Mouse (Mus musculus) retina, postnatal 1 day (tissue): ENCODE measurements around the gene Cd24a.

Experiments
- DNase-seq: peaks from one replicate; pipeline ENCODE4 v3.0.0-alpha.2; 2012

Gene Cd24a

DNA sequence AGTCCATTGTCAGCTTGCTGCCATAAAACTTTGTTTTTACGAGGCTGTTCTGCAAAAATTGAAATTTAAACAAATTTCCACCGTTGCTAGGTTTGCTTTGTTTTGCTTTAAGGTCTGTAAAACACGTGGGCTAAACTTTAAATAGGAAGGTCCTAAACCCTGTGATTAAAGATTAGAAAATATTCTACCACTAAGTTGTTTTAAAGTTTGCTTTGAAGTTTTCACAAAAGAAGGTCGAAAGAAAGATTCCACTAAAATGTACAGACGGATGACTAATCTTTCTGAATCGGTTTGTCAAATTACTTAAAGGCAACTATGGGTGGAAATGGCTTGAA, at the start of gene Cd24a:
TSS of gene Cd24a (plus strand) at position 288 of the 335 bp plus-strand sequence.
- no peak for DNase-seq

DNA sequence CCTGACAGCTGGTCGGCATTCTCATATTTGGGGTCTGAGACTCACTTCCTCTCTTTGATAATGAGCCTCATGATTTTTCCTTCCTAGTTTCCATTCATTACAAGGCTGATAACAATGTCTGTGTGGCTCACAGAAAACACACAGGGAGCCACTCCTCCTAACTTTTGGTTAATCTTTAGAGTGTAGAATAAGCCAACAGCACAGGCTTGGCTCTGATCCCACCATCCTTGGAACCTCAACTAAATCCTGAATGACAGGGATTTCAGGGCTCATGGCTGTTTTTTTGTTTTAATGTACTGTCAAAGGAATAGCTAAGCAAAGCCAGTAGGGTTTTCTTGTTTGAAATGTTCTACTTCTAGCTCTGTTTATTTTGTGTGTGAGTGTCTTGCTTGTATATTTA, 43.7 kb upstream of the Cd24a start:
- no peak for DNase-seq

DNA sequence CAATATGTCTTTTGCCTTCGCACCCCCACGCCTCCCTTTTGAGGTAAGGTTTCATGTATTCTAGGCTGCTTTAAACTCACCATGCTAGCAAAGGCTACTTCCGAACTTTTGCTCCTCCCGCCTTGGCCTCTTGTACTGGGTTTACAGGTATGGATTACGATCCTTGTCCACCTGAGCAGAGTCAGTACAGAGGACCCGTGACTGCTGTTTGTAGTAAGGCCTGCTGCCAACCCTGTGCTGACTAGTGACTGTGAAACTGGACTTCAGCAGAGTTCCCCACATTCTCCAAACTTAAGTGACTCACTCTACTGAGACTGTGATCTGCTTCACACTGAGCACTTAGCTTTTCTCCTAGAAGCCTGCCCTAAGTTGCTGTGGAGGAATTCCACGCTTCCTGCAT, 40.4 kb upstream of the Cd24a start:
- DNase-seq = no peak

DNA sequence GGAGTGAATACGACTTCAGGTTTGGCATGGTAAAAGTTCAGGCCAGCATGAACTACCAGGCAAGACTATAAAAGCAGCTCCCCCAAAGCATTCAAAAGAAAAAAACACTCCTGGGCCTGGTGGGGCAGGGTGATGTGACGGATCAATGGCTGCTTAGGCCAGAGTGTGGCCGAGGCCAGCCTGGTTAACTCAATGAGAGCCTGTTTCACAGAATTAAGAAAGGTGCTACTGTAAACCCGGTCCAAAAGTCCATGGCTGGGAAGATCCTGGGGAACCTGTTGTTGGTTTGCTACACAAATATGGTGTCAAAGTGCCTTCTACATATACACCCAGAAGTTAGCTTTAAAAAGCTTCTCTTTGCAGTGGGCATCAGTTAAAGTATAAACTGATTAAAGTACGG, 39.3 kb upstream of the Cd24a start:
- no peak for DNase-seq

- DNase-seq = peak; percentile 6
Observed at GRCm38 (mm10) chr10:43539746-43540310, 38.3 kb upstream of the Cd24a start.

GRCm38 (mm10) chr10:43540442-43541152, 37.5 kb upstream of the Cd24a start, which contains the start of gene 1700021F05Rik:
Gene 1700021F05Rik (minus strand): TSS chr10:43540994.
- DNase-seq = peak; percentile 97

DNA sequence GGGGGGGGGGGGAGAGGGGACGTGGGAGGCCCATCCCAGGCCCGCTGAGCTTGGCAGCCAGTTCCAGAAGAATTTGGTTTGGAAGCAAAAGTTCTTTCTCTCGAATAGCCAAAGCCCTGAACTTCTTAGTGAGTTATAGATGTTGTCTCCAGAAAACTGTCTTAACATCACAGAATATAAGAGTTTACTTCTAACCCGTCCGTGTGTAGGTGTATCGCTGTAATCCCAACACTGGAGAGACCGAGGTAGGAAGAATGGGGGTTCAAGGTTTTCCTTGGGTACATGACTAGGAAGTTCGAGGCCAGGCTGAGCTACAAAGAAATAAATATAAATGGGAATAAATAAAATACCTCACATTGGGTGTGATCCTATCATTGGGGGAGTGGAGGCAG, 36.9 kb upstream of the Cd24a start:
- DNase-seq = no peak

GRCm38 (mm10) chr10:43549411-43549810, 28.7 kb upstream of the Cd24a start:
- peak; percentile 18 for DNase-seq

DNA sequence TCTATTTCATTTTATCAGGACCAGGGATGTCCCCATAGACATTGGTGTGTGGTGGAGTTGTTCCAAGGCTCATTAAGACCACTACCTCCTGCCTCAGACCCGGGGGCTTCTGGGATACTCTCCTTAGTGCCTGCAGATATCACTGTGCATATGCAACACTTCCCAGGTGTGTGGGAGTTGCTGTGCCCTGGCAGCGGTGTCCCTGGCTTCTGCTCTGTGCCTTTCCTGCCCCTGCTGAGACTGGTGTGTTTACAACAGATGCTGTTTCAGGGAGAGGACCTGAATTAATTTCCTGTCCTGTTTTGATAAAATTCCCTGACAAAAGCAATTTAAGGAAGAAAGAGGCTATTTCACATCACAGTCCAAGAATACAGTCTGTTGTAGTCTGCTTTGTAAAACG, 27.2 kb upstream of the Cd24a start:
- no peak for DNase-seq

DNA sequence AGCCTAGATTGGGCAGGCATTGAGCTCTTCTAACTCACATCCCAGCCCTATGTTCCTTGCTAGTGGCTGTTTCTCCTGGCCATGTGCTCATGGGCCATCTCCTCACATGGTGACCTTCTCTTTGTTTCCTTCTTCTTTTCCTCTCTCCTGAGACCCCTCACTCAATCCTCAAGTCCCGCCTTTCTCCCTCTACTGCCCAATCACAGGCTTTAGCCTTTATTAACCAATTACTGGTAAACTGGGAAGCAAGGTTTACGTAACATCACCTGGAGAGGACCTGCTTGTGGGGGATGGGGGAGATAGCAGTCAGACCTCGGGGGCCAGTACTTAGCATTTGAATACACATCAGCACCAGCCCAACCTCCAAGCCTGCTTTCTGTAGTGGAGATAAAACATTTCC, 26.7 kb upstream of the Cd24a start:
- DNase-seq = no peak

GRCm38 (mm10) chr10:43557630-43558165, 20.4 kb upstream of the Cd24a start:
- no peak for DNase-seq

DNA sequence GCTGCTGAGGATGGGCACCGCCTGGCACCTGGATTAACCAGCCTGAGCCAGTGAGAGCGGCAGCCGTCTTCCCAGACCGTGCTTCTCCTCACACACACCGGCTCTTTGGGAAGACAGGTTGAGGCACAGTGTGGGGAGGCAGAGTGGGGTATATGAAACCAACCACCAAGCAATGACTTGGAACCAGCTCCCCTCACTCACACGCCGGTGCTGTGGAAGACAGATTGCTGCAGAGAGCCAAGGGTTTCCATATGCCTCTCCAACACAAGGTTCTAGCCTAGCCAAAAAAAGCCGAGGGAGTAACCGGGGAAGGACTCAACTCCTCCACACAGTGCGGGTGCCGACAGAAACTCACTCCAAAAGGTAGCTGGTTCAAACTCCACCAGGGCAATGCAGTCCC, 18.8 kb upstream of the Cd24a start:
- no peak for DNase-seq

- DNase-seq = no peak
Observed at GRCm38 (mm10) chr10:43560765-43561164, 17.3 kb upstream of the Cd24a start.

DNA sequence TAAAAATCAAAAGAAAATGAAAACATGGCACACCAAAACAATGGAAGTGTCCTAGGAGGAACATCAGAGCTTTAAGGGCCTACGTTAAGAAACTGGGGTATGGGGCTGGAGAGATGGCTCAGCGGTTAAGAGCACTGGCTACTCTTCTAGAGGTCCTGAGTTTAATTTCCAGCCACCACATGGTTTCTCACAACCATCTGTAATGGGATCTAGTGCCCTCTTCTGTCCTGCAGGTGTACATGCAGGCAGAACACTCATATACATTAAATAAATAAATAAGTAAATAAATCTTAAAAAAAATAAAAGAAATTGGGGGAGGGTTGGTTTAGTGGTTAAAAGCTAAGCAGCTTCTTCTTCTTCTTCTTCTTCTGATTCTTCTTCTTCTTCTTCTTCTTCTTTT, 16.8 kb upstream of the Cd24a start:
- DNase-seq = no peak

GRCm38 (mm10) chr10:43574352-43574751, 3.7 kb upstream of the Cd24a start:
- no peak for DNase-seq

DNA sequence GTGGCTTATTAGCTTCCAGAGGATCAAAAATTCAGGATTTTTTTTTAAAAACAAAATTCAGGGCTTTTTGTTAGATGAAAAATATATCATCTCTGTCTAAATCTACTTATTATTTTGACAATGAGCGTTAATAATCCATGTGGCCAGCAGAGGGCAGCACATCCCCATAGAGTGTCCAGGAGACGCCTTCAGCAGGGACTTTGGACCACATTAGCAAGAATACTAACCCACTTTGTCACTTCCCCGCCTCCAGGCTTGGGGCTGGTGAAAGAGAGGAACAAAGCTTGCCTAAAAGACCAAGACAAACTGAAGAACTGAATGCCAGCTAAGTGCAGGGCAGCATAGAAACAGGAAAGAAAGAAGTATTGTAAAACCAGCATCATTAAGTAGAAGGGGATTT, 3.1 kb upstream of the Cd24a start:
- peak; percentile 89 for DNase-seq

DNA sequence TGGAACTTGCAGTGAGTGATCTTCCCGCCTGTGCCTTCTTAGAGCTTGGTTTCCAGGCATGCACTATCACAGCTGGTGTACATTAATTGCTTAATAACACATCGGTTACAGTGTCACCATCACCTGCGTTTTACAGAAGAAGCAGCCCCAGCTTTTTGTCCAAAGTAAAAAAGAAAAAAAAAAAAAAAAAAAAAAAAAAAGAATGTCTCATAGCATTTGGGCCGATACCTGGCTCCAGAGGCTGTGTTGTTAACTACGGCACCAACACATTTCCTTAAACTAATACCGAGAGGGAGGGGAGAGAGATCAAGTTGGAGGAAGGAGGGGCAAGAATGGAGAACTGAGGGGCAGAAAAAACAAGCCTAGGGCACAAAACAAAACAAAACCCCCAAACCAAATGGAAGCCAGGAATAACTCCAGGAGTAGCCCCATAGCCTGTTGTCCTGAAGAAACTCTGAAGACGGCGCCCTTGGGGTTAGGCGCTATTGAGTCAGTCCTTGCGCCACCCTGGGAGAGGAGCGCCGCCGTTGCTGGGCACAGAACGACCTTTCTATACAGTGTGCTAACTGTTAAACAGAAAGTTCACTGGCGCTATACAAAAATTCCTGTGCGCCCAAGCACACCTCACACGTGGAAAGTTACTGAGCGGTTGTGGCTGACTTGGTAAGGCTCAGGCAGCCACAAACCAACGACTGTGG, 636 bp upstream of the Cd24a start:
- DNase-seq = peak; percentile 47

- peak; percentile 79 for DNase-seq
Observed at GRCm38 (mm10) chr10:43578366-43578753, 276 bp downstream of the Cd24a start.

DNA sequence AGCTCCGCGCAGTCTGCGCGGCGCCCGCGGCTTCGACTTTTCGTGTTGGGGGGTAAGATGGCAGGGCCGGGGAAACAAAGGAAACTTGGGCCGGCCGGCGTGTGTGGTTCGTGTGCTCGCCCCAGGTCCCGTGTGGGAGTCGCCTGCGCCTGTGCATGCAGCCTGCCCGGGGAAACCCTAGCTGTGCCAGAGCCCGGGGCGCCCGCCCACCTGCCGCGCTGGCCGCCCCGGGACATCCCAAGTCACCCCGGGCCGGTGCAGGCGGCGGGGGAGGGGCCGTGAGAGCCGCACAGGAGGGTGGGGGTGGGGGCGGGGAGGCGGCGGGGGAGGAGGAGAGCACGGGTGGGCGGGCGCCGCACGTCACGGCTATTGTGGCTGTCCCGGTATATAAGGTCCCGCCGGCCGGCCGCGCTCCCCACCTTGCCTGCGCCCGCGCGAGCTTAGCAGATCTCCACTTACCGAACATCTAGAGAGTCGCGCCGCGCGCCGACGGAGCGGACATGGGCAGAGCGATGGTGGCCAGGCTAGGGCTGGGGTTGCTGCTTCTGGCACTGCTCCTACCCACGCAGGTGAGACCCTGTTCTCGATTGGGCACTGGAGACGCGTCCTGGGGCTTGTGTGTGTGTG, 783 bp downstream of the Cd24a start:
- DNase-seq = peak; percentile 87

- DNase-seq = peak; percentile 65
Observed at GRCm38 (mm10) chr10:43579381-43580261, 1.5 kb downstream of the Cd24a start.

GRCm38 (mm10) chr10:43580649-43581078, 2.6 kb downstream of the Cd24a start:
- DNase-seq = peak; percentile 90

GRCm38 (mm10) chr10:43581260-43581659, 3.2 kb downstream of the Cd24a start:
- peak; percentile 23 for DNase-seq
